Mouse (Mus musculus) splenic B cell, adult 2 months (primary cell): ENCODE measurements at regions not wholly inside any gene's neighbourhood (a gene's known extent, or its start where the extent isn't known, plus 50 kb on each side); places are given as distances from the start of the nearest gene placed in this dataset.

Experiments
- DNase-seq: peaks from one replicate; pipeline ENCODE4 v3.0.0-alpha.2; 2011; ENCODE audit warnings: low read depth, low spot score
- H3K27me3 ChIP-seq: 2 replicates; pipeline ENCODE4 v1.6.1; 2012; ENCODE audit warnings: mild to moderate bottlenecking, low read length, moderate library complexity, mixed read lengths; ENCODE audit not compliant: control insufficient read depth, poor library complexity, insufficient read depth, severe bottlenecking
- H3K36me3 ChIP-seq: 2 replicates; pipeline ENCODE4 v1.6.1; 2012; ENCODE audit warnings: mild to moderate bottlenecking, low read length, moderate library complexity, mixed read lengths; ENCODE audit not compliant: control insufficient read depth, poor library complexity, insufficient read depth, severe bottlenecking

- Histone ChIP-seq H3K27me3 (no peaks in the 10 kb centered on the region), H3K36me3 (no peaks in the 10 kb centered on the region)
- no peak for DNase-seq
Observed at GRCm38 (mm10) chr5:96921511-96921910, 76.0 kb upstream of the Bmp2k start.

GRCm38 (mm10) chr5:96921973-96922715, 75.3 kb upstream of the Bmp2k start:
- H3K36me3 ChIP-seq: no peaks in the 10 kb centered on the region
- DNase-seq: no peak

GRCm38 (mm10) chr5:96922716-96923076, 74.8 kb upstream of the Bmp2k start:
- Histone ChIP-seq H3K36me3 (no peaks in the 10 kb centered on the region), H3K27me3 (no peaks in the 10 kb centered on the region)
- DNase-seq: no peak

More at GRCm38 (mm10) chr5:96921973-96922715, 75.3 kb upstream of the Bmp2k start:
- H3K27me3 ChIP-seq: no peaks in the 10 kb centered on the region

GRCm38 (mm10) chr5:96923526-96923925, 74.0 kb upstream of the Bmp2k start:
- no peak for DNase-seq
- Histone ChIP-seq H3K27me3 (no peaks in the 10 kb centered on the region), H3K36me3 (no peaks in the 10 kb centered on the region)

GRCm38 (mm10) chr5:96924736-96925429, 72.6 kb upstream of the Bmp2k start:
- Histone ChIP-seq H3K27me3 (no peaks in the 10 kb centered on the region), H3K36me3 (no peaks in the 10 kb centered on the region)
- DNase-seq: no peak

GRCm38 (mm10) chr5:96925943-96926342, 71.5 kb upstream of the Bmp2k start:
- no peak for DNase-seq
- no peaks in the 10 kb centered on the region for H3K36me3 ChIP-seq
- H3K27me3 ChIP-seq: no peaks in the 10 kb centered on the region

- no peaks in the 10 kb centered on the region for H3K36me3 ChIP-seq
- H3K27me3 ChIP-seq: no peaks in the 10 kb centered on the region
- DNase-seq: peak; percentile 74
Observed at GRCm38 (mm10) chr5:96931091-96931490, 66.4 kb upstream of the Bmp2k start.

GRCm38 (mm10) chr5:96931576-96932152, 65.8 kb upstream of the Bmp2k start:
- no peak for DNase-seq
- Histone ChIP-seq H3K36me3 (no peaks in the 10 kb centered on the region), H3K27me3 (no peaks in the 10 kb centered on the region)

- DNase-seq: peak; percentile 48
- no peaks in the 10 kb centered on the region for H3K27me3 ChIP-seq
- no peaks in the 10 kb centered on the region for H3K36me3 ChIP-seq
Observed at GRCm38 (mm10) chr5:96936239-96936638, 61.2 kb upstream of the Bmp2k start.

- H3K36me3 ChIP-seq: no peaks in the 10 kb centered on the region
- DNase-seq: no peak
- H3K27me3 ChIP-seq: no peaks in the 10 kb centered on the region
Observed at GRCm38 (mm10) chr5:96938718-96939117, 58.8 kb upstream of the Bmp2k start.

GRCm38 (mm10) chr5:96939273-96939672, 58.2 kb upstream of the Bmp2k start:
- Histone ChIP-seq H3K27me3 (no peaks in the 10 kb centered on the region), H3K36me3 (no peaks in the 10 kb centered on the region)
- no peak for DNase-seq

GRCm38 (mm10) chr5:96940170-96941086, 57.1 kb upstream of the Bmp2k start:
- DNase-seq: no peak
- Histone ChIP-seq H3K27me3 (no peaks in the 10 kb centered on the region), H3K36me3 (no peaks in the 10 kb centered on the region)

- no peak for DNase-seq
- Histone ChIP-seq H3K36me3 (no peaks in the 10 kb centered on the region), H3K27me3 (no peaks in the 10 kb centered on the region)
Observed at GRCm38 (mm10) chr5:96941087-96941468, 56.4 kb upstream of the Bmp2k start.

GRCm38 (mm10) chr5:96941518-96941917, 56.0 kb upstream of the Bmp2k start:
- no peak for DNase-seq
- Histone ChIP-seq H3K27me3 (no peaks in the 10 kb centered on the region), H3K36me3 (no peaks in the 10 kb centered on the region)
